Mouse (Mus musculus) brown adipose tissue, adult 24 weeks (tissue): ENCODE measurements around the gene Rhog. TPM values are rescaled to one million over a fixed set of nuclear protein-coding genes. Genes with fewer than 3 reads are reported as not detected.
A peak's percentile ranks its signal among the peaks of the same experiment; 100 is the strongest.

Experiments
- H3K27ac ChIP-seq: fragments of 200-500 bp; replicated peaks from 2 replicates; pipeline ENCODE4 v1.5.1; 2012; ENCODE audit warnings: low read depth, mild to moderate bottlenecking, low read length
- H3K4me1 ChIP-seq: fragments of 200-500 bp; 2 replicates; pipeline ENCODE4 v1.6.1; 2012; ENCODE audit warnings: low read length, mixed read lengths; ENCODE audit not compliant: control insufficient read depth, insufficient read depth, insufficient read length
- H3K4me3 ChIP-seq: fragments of 200-500 bp; 2 replicates; pipeline ENCODE4 v1.5.1; 2012; ENCODE audit warnings: low read depth, mild to moderate bottlenecking, low read length, moderate library complexity; ENCODE audit not compliant: insufficient read depth
- polyA plus RNA-seq: library from polyadenylated mRNA; stranded (reverse); fragments of >200 nt; gene quantifications from 2 replicates; pipeline ENCODE4 v1.2.4, GENCODE M21; 2012; ENCODE audit not compliant: missing spikeins, insufficient read depth, insufficient read length

Rhog gene
- polyA plus RNA-seq, 1 experiment, result 25.4 TPM

DNA sequence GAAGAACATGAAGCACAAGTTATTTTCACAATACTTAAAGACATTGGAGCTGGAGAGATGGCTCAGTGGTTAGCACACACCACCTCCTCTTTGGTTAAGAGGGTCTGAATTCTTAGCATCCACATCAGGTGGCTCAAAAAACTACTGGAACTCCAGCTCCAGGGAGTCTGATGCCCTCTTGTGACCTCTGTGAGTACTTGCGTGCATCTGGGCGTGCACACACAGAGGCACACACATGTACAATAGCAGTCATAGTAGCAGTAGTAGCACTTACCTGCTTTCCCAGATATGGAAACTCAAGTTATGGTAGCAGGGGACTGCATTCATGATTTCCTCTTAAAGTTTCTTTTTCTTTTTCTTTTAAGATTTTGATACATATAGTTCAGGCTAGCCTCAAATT lies 7.2 kb upstream of the Rhog start:
- no peak overlapping the region for H3K4me3 ChIP-seq
- H3K27ac ChIP-seq, result no peak overlapping the region
- H3K4me1 ChIP-seq, result no peaks in the 10 kb centered on the region

DNA sequence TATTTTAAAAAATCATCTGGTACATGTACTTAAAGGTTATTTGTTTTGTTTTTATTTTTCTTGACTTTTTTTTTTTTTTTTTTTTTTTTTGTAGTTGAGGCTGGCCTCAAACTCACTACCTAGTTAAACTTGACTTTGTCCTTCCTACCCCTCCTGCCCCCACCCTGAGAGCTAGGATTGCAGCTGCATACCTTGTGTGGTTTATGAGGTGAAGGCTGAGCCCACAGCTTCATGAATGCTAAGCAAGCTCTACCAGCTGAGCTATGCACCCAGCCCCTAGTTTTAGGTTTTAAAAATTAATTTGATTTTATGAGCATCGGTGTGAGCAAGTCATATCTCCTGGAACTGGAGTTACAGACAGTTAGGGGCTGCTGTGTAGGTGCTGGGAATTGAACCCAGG lies 4.7 kb upstream of the Rhog start:
- Histone ChIP-seq H3K4me1 (no peaks in the 10 kb centered on the region), H3K4me3 (no peak overlapping the region), H3K27ac (no peak overlapping the region)

DNA sequence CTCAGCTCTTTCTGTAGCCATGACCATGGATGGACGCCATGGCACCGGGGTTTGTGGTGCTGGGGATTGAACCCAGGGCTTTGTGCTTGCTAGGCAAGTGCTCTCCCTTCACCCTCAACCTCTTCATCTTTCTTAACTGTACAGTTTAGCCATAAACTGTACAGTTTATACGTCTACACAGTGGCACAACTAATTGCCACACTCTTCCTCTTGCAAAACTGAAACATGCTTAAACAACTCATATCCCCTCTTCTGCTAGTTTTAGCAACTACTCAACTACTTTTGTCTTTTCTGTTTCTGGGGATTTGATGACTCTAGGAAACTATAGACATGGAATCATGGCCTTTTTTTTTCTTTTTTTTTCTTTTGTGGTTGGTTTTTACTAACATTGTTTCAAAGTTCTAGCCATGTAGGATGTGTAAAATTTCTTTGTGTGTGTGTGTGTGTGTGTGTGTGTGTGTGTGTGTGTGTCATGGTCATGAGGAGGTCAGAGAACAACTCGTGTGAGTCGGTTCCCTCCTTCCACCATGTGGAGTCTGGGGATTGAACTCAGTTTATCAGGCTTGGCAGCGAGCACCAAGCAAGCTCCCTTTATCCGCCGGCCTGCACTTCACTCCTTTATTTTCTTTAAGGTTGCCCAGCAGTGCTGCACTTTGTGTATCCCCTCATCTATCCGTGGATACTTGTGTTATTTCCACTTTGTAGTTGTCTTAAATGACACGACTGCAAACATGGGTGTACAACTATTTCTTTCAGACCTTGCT lies 4.0 kb upstream of the Rhog start:
- no peak overlapping the region for H3K4me3 ChIP-seq
- no peak overlapping the region for H3K27ac ChIP-seq
- H3K4me1 ChIP-seq, result no peaks in the 10 kb centered on the region

DNA sequence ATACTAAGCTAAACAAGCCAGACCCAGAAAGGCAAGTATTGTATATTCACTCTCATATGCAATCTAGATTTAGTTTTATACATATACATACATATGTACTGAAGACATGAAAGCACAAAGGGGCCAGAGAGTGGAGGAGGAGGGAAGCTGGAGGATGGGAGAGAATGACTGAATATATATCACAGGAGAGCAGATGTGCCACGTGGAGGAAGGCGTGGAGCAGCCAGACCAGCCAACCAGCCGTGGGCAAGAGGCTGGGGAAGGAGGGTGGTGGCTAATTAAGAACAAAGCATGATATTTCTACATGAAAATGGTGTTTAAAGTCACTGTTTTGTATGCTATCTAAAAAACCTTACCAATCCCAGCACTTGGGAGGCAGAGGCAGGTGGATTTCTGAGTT lies 2.9 kb upstream of the Rhog start:
- Histone ChIP-seq H3K27ac (no peak overlapping the region), H3K4me3 (no peak overlapping the region)

DNA sequence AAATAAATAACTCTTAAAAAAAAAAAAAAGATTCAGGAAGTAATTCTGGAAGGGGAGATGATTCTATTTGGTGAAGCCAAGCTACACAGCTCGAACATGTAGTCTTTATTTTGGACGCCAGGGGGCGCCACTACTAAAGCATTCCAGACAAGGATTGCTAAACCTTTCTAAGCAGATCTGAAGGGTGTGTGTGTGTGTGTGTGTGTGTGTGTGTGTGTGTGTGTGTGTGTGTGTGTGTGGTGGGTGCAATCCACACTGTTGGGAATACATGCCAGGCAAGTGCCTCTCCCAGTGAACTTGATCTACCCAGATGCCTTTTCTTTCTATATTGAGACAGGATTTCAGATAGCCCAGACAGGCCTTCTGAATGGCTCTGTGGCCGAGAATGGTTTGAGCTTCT lies 2.3 kb upstream of the Rhog start:
- H3K4me1 ChIP-seq, result no peaks in the 10 kb centered on the region
- H3K27ac ChIP-seq, result no peak overlapping the region
- H3K4me3 ChIP-seq, result no peak overlapping the region

More for the DNA sequence above, 2.9 kb upstream of the Rhog start:
- no peaks in the 10 kb centered on the region for H3K4me1 ChIP-seq

DNA sequence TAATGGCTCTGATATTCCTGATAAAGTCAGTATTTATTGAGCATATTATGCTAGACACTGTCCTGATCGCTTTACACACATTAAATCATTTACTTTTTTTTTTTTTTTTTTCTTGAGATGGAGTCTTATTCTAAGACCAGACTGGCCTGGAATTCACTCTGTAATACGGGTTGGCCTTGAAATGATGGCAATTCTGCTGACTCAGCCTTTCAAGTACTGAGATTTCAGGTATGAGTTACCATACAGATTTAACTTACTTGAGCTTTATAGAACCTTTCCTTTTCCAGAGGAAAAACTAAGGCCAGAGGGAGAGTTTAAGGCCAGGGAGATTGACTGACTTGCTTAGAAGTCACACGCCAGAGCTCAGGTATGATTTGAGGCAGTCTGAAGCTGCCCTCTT lies 782 bp upstream of the Rhog start:
- H3K4me1 ChIP-seq, result no peaks in the 10 kb centered on the region
- no peak overlapping the region for H3K4me3 ChIP-seq
- no peak overlapping the region for H3K27ac ChIP-seq

DNA sequence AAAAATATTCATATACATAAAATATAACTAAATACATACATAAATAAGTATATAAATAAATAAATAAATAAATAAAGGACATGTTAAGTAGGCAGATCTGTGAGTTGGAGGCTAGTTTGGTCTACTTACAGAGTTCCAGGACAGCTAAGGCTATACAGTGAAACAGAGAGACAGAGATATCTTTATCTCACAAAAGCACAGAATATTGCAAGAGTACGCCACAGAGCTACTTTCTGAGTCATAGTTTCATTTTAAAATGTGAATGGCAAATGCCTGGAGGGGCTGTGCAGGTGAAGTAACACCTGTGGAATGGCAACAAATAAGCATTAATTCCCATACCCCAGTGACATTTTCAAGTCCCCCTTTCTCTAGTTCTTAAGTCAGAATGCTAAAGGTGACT lies 2.2 kb downstream of the Rhog start:
- H3K4me1 ChIP-seq, result no peaks in the 10 kb centered on the region; the same call in 1 of the 2 replicates

DNA sequence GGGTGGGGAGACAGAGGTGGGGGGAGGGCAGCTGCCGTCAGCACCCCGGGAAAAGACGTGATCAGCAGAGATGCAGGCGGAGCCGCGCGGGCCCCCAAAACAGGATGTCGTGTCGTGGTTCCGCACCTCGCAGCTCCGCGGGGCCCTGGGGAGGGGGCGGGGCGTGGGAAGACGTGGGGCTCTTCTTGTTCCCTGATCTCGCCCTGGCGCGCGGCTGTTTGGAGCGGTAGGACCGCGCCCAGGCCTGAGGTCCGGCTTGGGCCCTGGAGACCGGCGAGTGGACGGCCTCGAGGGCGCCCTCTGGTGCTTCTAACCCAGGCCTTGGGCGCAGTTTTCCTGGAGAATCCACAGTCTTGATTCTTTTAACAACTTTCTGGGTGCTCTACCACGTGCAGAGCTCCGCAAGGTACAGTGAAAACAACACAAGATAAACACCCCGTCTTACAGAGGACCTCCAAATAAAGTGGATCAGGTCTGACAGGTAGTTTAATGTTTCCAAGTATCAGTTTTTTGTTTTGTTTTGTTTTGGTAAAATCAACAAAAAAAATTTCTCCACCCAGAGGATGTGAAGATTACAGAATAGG lies 5.1 kb downstream of the Rhog start:
- Histone ChIP-seq H3K27ac (peak overlapping the region; percentile 91), H3K4me1 (peaks cover 16% of the 10 kb centered on the region), H3K4me3 (peak overlapping the region; percentile 91)

More for the DNA sequence above, 2.2 kb downstream of the Rhog start:
- H3K27ac ChIP-seq, result no peak overlapping the region
- no peak overlapping the region for H3K4me3 ChIP-seq

DNA sequence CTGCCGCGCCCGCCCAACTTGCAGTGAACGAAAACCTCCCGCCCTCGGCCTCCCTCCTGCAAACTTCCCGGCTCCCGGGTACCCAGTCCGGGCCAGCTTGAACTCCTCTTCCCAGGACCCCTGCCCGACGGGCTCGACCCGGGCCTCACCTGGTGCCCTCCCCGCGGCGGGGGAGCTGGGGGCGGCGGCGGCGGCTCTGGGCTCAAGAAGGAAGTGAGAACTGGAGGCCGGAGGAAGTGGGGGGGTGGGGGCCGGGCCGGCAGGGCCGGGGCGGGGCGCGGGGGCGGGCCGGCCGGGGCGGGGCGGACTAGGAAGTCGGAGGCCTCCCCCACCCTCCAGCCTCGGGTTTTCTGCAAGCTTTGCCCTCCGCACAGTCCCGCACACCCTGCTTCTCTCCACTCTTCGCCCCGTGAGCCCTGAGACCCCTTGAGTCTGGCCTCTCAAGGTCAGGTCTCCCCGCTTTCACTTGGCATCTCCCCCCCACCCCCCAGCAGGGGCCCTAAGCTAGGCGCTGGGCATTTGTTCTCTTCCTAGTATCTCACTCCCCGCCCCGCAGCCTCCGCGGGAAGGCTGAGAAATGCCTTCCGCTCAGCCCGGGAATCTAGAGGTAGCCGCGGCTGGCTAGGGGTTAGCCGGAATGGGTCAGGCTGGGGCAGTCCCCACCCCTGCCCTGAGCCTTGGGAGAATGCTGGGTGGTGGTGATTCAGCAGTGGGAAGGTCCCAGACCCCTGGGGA lies 5.8 kb downstream of the Rhog start:
- Histone ChIP-seq H3K4me3 (peak overlapping the region; percentile 100), H3K4me1 (peaks cover 22% of the 10 kb centered on the region), H3K27ac (peak overlapping the region; percentile 91)

DNA sequence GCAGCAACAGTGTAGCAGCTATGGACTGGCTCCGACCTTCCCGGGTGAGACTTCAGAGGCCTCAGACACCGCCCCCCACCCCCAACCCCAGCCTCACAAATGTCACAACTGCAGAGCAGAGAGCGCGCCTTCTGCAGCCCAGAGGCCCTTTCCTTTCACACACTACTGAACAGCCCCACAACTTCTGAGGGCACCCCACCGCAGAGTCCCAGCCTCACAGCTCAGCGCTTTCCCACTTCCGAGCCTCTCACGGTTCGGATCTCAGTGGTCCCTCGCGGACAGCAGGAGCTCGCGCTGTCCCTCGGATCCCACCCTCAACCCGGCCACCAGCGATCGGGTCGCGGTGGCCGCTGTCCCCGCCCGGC lies 6.3 kb downstream of the Rhog start:
- Histone ChIP-seq H3K27ac (peak overlapping the region; percentile 91), H3K4me3 (peak overlapping the region; percentile 100), H3K4me1 (peaks cover 28% of the 10 kb centered on the region)

DNA sequence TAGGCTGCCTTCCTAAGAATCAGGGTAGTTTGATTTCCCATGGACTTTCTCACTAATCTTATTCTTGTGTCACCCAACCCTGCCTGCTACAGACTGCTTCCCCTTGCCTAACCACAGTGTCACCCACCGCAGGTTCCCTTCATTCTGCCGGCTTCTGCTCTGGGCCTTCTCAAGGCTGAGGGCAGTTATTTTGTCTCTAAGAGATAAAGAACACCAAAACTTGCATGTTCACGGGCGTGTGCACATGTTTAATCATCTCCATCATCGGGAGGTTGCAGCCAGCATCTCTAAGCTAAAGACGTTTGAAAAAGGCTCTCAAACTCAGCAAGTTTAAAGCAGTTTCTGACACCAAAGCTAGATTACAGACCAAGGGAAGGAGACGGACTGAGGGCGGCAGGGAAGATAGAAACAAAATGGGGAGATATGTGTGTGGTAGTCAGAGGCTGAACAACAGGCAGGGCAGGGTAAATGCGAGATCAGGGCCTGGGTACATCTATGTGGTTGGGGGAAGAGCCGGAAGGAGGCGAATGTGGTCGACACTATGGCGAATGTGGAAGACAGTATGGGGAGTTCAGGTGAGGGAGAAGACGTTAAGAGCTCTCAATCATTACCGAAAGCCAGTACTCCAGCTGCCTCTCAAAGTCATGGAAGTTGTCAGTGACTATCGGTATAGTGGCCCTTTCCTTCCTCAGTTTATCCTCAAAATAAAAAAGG lies 7.0 kb downstream of the Rhog start:
- Histone ChIP-seq H3K4me3 (peak overlapping the region; percentile 100), H3K27ac (peak overlapping the region; percentile 91), H3K4me1 (peaks cover 34% of the 10 kb centered on the region)

DNA sequence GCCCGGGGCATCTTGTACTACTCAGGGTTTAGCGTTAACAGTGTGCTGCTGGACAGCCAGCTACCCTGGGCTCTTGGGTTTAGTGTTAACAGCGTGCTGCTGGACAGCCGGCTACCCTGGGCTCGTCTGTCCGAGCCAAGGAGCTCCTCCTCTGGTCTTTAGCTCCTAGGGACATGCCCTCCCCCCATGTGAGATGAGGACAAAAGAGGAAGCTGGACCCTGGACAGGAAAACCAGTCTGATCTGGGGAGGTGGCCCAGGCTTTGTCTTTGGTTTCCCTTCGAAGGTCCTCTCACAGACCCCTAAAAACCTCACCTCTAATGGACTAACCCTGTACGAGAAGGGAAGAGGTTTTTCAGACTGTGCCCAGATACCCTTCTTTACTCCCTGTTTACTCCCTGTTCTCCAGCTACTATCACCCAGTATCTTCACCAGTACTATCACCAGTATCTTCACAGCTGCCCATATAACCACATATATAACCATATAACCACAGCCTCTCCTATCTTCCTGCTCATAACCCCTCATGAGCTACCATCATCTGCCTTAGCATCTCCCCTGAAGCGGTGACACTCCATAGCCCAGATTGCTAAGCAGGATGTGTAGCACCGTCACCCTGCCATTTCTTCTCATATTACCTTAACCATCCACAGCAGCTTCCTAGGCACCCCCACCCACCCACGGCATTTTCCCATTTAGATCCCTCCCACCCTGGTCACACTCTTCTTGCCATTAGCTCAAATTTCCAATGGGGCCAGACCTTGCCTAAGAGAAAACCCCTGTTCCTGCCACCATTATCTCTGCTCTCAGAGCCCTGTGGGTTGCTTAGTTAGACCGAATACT lies 8.7 kb downstream of the Rhog start:
- H3K4me3 ChIP-seq, result peak overlapping the region; percentile 100
- peaks cover 36% of the 10 kb centered on the region for H3K4me1 ChIP-seq
- H3K27ac ChIP-seq, result peak overlapping the region; percentile 91

DNA sequence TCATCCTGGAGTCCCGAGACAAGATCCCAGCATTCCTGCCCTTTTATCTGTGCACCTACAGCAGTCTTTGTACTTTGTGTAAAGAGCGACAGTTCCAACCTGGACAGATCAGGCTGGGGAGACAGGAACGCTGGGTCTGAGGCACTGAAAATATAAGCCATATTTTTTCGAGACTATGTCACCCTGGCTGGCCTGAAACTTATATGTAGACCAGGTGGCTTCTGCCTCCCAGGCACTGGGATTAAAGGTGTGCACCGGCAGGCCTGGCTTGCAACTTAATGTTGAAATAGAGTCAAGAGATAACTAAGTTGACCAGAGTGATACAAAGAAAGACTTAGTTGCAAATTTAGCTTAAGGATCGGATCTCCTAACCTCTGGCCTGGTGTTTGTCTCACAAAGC lies 9.6 kb downstream of the Rhog start:
- Histone ChIP-seq H3K4me3 (peak overlapping the region; percentile 100; the same call in 1 of the 2 replicates), H3K4me1 (peaks cover 36% of the 10 kb centered on the region), H3K27ac (peak overlapping the region; percentile 48)

DNA sequence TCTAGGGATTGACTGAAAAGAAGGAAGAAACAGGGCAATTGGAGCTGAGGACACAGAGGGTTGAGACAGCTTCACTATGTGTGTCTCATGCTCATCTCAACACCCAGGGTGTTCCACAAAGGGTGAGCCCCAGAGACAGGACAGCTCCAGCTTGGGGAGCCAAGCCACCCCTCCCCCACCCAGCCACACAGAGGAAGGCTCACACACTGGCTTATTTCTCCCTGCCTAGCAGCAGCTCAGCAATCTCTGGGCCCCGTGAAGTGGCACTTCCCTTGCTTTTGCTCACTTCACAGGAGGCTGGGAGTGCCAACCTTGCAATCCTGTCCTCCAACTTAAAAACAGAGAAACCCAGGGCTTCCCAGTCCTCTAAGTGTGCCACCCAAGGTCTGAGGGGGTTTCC lies 10.1 kb downstream of the Rhog start:
- Histone ChIP-seq H3K4me3 (peak overlapping the region; percentile 3; the same call in 1 of the 2 replicates), H3K4me1 (peaks cover 38% of the 10 kb centered on the region), H3K27ac (peak overlapping the region; percentile 48)
